Mouse (Mus musculus): ENCODE data around the gene Lrrc8c. TPM values are rescaled to one million over a fixed set of nuclear protein-coding genes. Genes with fewer than 3 reads are reported as not detected.

Lrrc8c gene
- total and polyA plus RNA-seq, 3 experiments: 33.0 to 46.0 TPM; not detected in 1

DNA sequence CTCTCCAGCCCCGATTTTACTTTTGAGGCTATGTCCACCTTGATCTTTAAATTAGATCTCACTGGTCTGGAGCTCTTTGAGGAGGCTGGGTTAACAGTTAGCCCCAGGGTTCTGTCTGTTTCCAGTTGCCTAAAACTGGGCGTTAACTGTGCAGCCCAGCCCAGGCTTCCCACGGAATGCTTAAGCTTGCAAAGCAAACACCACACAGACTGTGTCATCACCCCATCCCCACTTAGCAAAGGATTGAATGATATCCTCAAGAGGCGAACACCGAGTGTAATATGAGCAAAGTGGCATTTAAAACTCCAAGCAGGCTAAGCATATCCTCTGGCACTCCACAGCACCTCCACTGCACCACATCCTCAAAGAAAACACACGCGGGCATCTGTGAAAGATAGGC lies 53.7 kb downstream of the Lrrc8c start:
- no peak for DNase-seq (ENCODE audit: low read depth, low spot score)
- Histone ChIP-seq H3K4me1 (ENCODE audit: control insufficient read depth in 1 of 2, insufficient read depth in 2 of 2, low read length in 2 of 2) (peaks cover 4 to 6% of the 10 kb centered on the region in 2 experiments; a peak in 3 of 4 replicates), H3K36me3 (ENCODE audit: control insufficient read depth in 1 of 2, insufficient read depth in 2 of 2, low read length in 2 of 2) (peaks cover 7 to 8% of the 10 kb centered on the region in 2 experiments), H3K4me3 (ENCODE audit: control insufficient read depth in 1 of 2, insufficient read depth in 1 of 2, low read depth in 2 of 2, low read length in 2 of 2) (no peak overlapping the region), H3K27ac (ENCODE audit: control insufficient read depth, low read depth, low read length) (no peak overlapping the region), H3K79me2 (ENCODE audit: control insufficient read depth, insufficient read depth, low read length, poor library complexity) (no peaks in the 10 kb centered on the region), H3K27me3 (ENCODE audit: control insufficient read depth in 1 of 2, insufficient read depth in 2 of 2, low read length in 2 of 2) (no peaks in the 10 kb centered on the region), H3K9me3 (replicated peaks; ENCODE audit: insufficient read depth, low read length) (no peaks in the 10 kb centered on the region), H3K9ac (ENCODE audit: control insufficient read depth, low read depth, low read length, poor library complexity, severe bottlenecking) (no peak overlapping the region)
- no peak for TF ChIP-seq TCF12 (IDR thresholded peaks at IDR 0.05; ENCODE audit: low read depth, low read length)
- TF ChIP-seq EP300 (IDR thresholded peaks at IDR 0.05; ENCODE audit: low read depth in 1 of 2, low read length in 2 of 2): no peak

DNA sequence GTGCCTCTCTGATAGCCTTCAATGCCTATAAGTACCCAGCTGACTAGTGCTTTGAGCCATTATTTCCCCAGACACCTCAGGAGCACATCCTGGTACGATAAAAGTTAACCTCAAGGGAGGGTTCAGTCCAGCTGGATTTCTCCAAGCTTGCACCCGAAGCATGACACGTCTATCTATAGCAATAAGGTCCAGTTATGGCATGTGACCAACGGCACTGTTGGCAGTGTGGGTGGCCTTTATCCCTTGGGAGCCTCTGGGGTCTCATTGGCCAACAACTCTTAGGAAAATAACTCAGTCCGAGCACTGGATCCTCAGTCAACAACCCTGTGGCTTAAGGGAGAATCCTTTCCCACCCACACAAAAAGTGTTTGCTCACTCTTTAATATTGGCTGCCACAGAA lies 55.6 kb downstream of the Lrrc8c start:
- H3K27me3 ChIP-seq (ENCODE audit: control insufficient read depth in 1 of 2, insufficient read depth in 2 of 2, low read length in 2 of 2): no peaks in the 10 kb centered on the region
- H3K9ac ChIP-seq (ENCODE audit: control insufficient read depth, low read depth, low read length, poor library complexity, severe bottlenecking): no peak overlapping the region
- no peak for DNase-seq (ENCODE audit: low read depth, low spot score)
- H3K4me1 ChIP-seq (ENCODE audit: control insufficient read depth in 1 of 2, insufficient read depth in 2 of 2, low read length in 2 of 2): peaks cover 0 to 1% of the 10 kb centered on the region in 2 experiments; a peak in 1 of 4 replicates
- TF ChIP-seq SMC3 (IDR thresholded peaks at IDR 0.05; ENCODE audit: low read depth, low read length): no peak
- no peak for TF ChIP-seq HCFC1 (IDR thresholded peaks at IDR 0.05; ENCODE audit: low read depth, low read length)
- no peak for TF ChIP-seq MYC (IDR thresholded peaks at IDR 0.05; ENCODE audit: low read depth, low read length)
- no peak for TF ChIP-seq MAFK (IDR thresholded peaks at IDR 0.05; ENCODE audit: borderline replicate concordance, low read depth, low read length)
- no peak for TF ChIP-seq CTCF (IDR thresholded peaks at IDR 0.05 in 2 of 3, conservative IDR thresholded peaks at IDR 0.05 in 1 of 3; ENCODE audit: control insufficient read depth in 1 of 3, insufficient read depth in 1 of 3, low read depth in 2 of 3, low read length in 3 of 3, poor library complexity in 1 of 3, severe bottlenecking in 1 of 3)
- no peaks in the 10 kb centered on the region for H3K79me2 ChIP-seq (ENCODE audit: control insufficient read depth, insufficient read depth, low read length, poor library complexity)
- H3K9me3 ChIP-seq (replicated peaks; ENCODE audit: insufficient read depth, low read length): no peaks in the 10 kb centered on the region
- no peak overlapping the region for H3K4me3 ChIP-seq (ENCODE audit: control insufficient read depth in 1 of 2, insufficient read depth in 1 of 2, low read depth in 2 of 2, low read length in 2 of 2)
- no peak overlapping the region for H3K27ac ChIP-seq (ENCODE audit: control insufficient read depth, low read depth, low read length)
- H3K36me3 ChIP-seq (ENCODE audit: control insufficient read depth in 1 of 2, insufficient read depth in 2 of 2, low read length in 2 of 2): peaks cover 0 to 8% of the 10 kb centered on the region in 2 experiments

DNA sequence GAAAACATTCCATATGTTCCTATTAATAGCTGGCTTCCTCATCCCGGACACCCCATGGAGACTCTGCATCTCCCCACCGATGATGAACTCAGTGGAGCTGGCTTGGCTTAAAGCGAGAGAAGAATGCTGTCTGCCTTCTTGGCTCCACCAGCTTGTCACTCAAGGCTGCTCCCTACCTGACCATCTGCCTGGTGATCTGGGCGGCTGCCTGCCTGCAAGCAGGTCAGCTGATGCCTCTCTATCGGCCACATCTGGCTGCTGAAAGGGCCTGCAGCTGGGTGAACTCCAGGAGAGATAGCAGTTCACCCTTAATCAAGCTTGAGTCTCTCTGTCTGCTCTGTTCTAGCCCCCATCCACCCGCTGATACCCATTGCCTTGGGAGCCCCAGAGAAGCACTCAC lies 56.7 kb downstream of the Lrrc8c start:
- Histone ChIP-seq H3K4me1 (ENCODE audit: control insufficient read depth in 1 of 2, insufficient read depth in 2 of 2, low read length in 2 of 2) (peaks cover 3 to 7% of the 10 kb centered on the region in 2 experiments; a peak in 3 of 4 replicates), H3K27ac (ENCODE audit: control insufficient read depth, low read depth, low read length) (no peak overlapping the region), H3K79me2 (ENCODE audit: control insufficient read depth, insufficient read depth, low read length, poor library complexity) (no peaks in the 10 kb centered on the region), H3K9ac (ENCODE audit: control insufficient read depth, low read depth, low read length, poor library complexity, severe bottlenecking) (no peak overlapping the region), H3K36me3 (ENCODE audit: control insufficient read depth in 1 of 2, insufficient read depth in 2 of 2, low read length in 2 of 2) (peaks cover 3 to 14% of the 10 kb centered on the region in 2 experiments), H3K27me3 (ENCODE audit: control insufficient read depth in 1 of 2, insufficient read depth in 2 of 2, low read length in 2 of 2) (no peaks in the 10 kb centered on the region), H3K9me3 (replicated peaks; ENCODE audit: insufficient read depth, low read length) (no peaks in the 10 kb centered on the region), H3K4me3 (ENCODE audit: control insufficient read depth in 1 of 2, insufficient read depth in 1 of 2, low read depth in 2 of 2, low read length in 2 of 2) (no peak overlapping the region)
- DNase-seq (ENCODE audit: low read depth, low spot score): no peak
- TF ChIP-seq MAZ (IDR thresholded peaks at IDR 0.05; ENCODE audit: low read depth, low read length) (no peak), TBP (IDR thresholded peaks at IDR 0.05; ENCODE audit: low read depth, low read length) (no peak), USF1 (IDR thresholded peaks at IDR 0.05; ENCODE audit: low read depth, low read length) (peak; percentile 26; the same call in 1 of the 2 replicates), SMC3 (IDR thresholded peaks at IDR 0.05; ENCODE audit: low read depth, low read length) (no peak), POLR2AphosphoS2 (IDR thresholded peaks at IDR 0.05; ENCODE audit: low read length) (no peak)

Measured in MEL (cell line).